Mouse (Mus musculus): ENCODE results near the gene Gga3.

- peak; percentile 80 for TF ChIP-seq POLR2A (IDR thresholded peaks at IDR 0.05; ENCODE audit: low read depth, low read length)
- no peak for TF ChIP-seq CTCF (IDR thresholded peaks at IDR 0.05; ENCODE audit: borderline replicate concordance, insufficient read depth, low read length)
Observed at GRCm38 (mm10) chr11:115564064-115564809, 39.6 kb downstream of the Gga3 start, which contains the start of gene Nup85.
